Mouse (Mus musculus) cerebellum, adult 2 months (tissue): ENCODE results near the gene Spag7.

Source experiments
- CTCF ChIP-seq: fragments of 200-500 bp; IDR thresholded peaks from 2 replicates; pipeline ENCODE4 v1.5.1; 2011; ENCODE audit warnings: low read depth, mild to moderate bottlenecking, control low read depth, low read length, moderate library complexity, borderline replicate concordance; ENCODE audit not compliant: insufficient read depth
- POLR2A ChIP-seq: fragments of 200-500 bp; IDR thresholded peaks from 2 replicates; pipeline ENCODE4 v1.6.1; 2011; ENCODE audit warnings: low read length, control low read depth, borderline replicate concordance; ENCODE audit not compliant: insufficient read depth

- TF ChIP-seq CTCF (no peak), POLR2A (no peak)
These were observed 50.1 kb downstream of the Spag7 start, which contains the start of gene Chrne for GRCm38 (mm10) chr11:70619101-70619500.
